Mouse (Mus musculus) stomach, postnatal 0 days (tissue): ENCODE data around the gene Lonrf2.

Experiments used
- CTCF ChIP-seq: IDR thresholded peaks from 2 replicates; pipeline ENCODE4 v1.5.1; 2016; ENCODE audit warnings: antibody characterized with exemption, low read depth, mild to moderate bottlenecking, moderate library complexity
- EP300 ChIP-seq: optimal IDR thresholded peaks from 2 replicates; pipeline ENCODE3; 2016; ENCODE audit warnings: antibody characterized with exemption

DNA sequence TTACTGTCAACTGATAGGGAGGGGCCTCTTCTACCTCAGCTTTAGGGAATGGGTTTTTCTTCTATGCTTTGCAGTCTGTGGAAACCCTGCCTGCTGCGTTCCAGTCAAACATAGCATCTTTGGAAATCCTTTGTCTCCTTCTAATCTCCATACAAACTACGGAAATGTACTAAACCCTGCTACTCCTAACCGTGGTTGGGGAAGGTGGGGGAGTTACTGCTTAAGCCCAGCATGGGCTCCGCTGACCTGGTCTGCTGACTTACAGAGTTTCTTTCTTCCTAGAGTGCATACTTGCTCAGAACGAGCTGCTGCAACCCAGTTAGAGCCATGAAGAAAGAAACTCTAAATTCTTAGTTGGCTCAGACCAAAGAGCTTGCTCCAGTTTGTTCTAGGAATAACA, 41.0 kb downstream of the Lonrf2 start:
- TF ChIP-seq CTCF (no peak), EP300 (no peak)
